Mouse (Mus musculus) retina, postnatal 7 days (tissue): ENCODE results near the gene Pcif1.
"Not testable (repeated sequence)": the region's sequence is repeated elsewhere in the genome, so short reads cannot be mapped to it uniquely, and the experiment has no call there.

Source experiments
- DNase-seq: peaks from one replicate; pipeline ENCODE4 v3.0.0-alpha.2; 2012; ENCODE audit warnings: low read depth, low spot score

Gene Pcif1

DNA sequence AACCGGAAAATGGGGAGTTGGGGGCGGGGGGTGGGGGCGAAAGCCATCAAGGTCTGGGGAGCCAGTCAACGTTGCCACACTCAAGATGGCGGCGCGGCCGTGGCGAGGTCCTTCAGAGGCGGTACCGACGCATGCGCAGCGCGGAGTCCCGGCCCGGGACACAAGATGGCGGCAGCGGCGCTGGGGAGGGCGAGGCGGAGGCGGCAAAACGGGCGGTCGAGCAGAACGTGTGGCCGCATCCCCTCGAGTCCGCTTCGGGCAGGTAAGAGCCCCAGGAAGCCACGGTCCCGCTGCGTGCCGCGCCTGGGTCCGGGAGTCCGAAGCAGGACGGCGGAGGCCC is at the start of gene Pcif1:
TSS of gene Pcif1 (plus strand) at position 77 of the 340 bp plus-strand sequence.
- peak; percentile 88 for DNase-seq

DNA sequence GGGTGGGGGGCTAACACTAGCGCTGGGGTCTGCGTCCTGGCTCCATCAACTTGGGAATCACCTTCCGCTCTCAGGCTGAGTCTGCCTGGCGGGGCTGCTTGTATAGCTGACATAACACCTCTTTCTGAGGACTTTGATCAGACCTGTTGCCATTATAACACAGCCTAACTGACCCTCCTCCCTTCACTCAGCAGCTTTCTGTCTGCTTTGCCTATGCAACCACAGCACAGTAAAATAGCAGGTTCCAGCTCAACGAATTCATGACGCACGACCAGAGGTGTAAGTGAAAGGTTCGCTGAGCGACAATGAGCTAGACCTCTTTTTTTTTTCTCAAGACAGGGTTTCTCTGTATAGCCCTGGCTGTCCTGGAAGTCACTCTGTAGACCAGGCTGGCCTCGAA is 48.1 kb upstream of the Pcif1 start:
- no peak for DNase-seq

DNA sequence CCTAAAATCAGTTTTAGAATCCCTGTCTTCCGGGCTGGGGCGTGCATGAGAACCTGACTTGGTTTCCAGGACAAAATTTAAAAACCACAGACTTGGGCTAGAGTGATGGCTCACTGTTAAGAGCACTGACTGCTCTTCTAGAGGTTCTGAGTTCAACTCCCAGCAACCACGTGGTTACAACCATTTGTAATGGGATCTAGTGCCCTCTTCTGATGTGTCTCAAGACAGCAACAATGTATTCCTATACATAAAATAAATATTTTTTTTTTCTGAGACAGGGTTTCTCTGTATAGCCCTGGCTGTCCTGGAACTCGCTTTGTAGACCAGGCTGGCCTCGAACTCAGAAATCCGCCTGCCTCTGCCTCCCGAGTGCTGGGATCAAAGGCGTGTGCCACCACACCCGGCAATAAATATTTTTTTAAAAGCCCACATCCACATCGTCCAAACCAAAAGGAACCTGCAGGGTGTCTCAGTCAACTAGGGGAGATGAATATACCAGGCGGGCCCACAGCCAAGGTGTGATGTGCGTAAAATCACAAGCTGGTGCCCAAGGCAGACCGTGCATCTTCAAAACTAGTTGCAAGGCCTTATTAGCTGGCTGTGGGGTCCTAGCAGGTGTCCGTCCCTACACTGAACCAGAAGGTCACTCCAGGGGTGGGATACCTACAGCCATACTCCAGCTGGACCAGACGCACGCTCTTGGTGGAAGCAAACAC is 46.9 kb upstream of the Pcif1 start:
- no peak for DNase-seq

DNA sequence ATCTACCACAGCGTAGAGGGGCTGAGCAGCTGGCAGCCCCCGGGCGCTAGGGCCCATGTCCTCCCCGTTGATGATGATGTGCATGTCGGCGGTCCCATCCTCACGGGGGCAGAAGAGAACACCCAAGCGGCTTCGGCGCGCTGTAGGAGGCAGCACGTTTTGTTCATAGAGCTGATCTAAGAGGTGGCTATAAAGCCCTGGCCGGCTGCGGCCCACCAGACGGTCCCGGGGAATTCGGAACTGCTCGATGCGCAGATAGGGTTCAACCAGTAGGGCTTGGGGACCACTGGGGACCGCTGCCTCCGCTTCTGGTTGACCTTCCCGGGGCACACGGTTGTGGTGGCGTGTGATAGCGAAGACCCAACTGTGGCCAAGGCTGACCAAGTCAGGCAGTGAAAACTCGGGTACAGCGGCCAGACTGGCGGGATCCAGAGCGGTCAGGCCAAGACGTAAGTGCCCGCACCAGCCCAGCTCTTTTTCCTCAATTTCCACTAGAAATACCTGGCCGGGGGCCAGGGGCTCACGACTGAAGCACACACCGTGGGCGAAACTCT is 46.3 kb upstream of the Pcif1 start, which contains the start of gene Ctsa:
TSS of gene Ctsa (plus strand) at position 126 of the 554 bp plus-strand sequence.
- DNase-seq = peak; percentile 69

DNA sequence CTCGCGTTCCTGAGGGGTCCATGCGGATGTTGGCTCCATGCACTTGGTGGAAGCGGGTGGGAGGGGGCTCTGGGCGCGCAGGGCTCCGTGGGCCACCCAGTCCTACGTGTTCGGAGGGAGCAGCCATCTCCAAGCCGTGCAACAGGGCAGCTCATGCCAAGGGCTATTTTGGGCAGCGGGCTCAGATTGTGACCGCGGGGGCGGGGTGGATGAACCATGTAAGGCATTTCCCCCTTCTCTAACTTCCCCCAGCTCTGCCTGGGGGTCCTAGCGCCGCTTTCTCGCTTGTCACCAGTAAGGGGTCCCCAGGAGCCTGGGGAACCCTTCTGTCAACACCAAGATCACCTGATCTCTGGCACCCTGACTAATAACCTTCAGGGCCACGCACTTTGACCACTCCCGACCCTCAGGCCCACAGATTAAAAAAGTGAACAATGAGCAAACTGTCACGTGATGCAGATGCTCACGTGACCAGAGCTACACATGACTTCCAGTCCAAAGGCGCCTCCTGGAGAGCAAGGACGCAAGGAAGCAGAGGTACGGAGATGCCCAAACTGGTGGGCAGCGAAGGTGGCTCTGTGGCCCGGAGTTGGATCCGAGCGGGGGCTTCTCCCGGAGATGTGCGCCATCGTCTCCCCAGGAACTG is 45.7 kb upstream of the Pcif1 start, which contains the start of gene Neurl2:
TSS of gene Neurl2 (minus strand) at position 143 of the 646 bp plus-strand sequence.
- peak; percentile 88 for DNase-seq

DNA sequence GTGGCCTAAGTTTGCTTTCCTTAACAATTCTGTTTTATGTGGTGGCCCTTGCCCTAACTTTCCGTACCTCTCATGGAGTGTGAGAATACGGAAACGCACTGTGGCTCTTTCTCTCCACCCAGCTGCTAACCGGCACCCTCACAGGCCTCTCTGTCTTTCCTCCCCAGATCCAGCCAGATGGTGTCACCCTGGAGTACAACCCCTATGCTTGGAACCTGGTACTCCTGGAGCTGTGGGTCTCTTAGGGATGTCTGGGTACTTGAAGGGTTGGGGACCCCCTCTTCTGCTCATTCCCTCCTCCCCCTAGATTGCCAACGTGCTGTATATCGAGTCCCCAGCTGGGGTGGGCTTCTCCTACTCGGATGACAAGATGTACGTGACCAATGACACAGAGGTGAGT is 44.6 kb upstream of the Pcif1 start:
- no peak for DNase-seq

DNA sequence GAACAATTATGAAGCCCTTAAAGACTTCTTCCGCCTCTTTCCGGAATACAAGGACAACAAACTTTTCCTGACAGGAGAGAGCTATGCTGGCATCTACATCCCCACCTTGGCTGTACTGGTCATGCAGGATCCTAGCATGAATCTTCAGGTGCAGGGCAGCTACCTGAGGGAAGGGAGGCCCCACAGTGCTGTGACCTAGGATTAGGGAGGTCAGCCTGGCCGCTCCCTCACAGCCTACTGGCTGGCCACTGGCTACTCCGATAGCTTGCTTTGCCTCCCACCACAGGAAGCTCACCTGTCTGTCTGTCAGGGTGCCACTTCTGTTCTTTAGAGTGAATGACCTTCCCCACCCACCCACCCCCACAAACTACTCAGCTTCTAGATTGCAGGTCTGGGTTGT is 43.9 kb upstream of the Pcif1 start:
- DNase-seq = no peak

DNA sequence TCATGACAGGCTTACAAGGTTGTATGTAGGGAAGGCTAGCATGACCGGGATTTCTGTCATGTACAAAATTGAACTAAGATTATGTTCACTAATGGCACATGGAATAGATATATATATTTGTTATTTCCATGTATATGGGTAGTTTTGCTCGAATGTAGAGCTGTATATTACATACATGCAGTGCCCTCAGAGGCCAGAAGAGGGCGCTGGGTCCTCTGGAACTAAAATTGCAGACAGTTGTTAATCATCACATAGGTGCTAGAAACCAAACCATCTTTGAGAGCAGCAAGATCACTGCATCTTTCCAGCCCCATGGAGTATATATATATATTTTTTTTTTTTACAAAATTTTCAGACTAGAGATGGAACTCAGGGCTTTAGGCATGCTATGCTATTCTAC is 33.3 kb upstream of the Pcif1 start:
- no peak for DNase-seq

DNA sequence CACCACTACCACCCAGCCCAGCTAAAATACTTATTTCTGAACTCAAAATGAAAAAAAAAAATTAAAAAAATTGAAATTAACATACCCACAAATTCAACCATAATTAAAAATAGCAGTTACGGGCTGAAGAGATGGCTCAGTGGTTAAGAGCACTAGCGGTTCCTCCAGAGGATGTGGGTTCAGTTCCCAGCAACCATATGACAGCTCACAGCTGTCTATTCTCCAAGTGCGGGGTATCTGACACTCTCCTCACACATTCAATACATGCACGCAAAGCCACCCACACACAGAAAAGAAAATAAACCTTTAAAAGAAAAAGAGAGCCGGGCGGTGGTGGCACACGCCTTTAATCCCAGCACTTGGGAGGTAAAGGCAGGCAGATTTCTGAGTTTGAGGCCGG is 29.0 kb upstream of the Pcif1 start:
- no peak for DNase-seq

DNA sequence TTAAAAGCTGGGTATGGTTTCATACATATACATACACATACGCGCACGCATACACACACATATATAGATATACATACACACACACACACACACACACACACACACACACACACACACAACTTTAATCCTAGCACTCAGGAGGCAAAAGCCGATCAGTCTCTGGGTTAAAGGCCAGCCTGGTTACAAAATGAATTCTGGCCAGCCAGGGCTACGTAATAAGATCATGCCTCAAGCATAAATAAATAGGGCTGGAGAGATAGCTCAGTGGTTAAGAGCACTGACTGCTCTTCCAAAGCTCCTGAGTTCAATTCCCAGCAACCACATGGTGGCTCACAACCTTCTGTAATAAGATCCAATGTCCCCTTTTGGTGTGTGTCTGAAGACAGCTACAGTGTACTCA is 23.5 kb upstream of the Pcif1 start:
- not testable (repeated sequence) for DNase-seq

DNA sequence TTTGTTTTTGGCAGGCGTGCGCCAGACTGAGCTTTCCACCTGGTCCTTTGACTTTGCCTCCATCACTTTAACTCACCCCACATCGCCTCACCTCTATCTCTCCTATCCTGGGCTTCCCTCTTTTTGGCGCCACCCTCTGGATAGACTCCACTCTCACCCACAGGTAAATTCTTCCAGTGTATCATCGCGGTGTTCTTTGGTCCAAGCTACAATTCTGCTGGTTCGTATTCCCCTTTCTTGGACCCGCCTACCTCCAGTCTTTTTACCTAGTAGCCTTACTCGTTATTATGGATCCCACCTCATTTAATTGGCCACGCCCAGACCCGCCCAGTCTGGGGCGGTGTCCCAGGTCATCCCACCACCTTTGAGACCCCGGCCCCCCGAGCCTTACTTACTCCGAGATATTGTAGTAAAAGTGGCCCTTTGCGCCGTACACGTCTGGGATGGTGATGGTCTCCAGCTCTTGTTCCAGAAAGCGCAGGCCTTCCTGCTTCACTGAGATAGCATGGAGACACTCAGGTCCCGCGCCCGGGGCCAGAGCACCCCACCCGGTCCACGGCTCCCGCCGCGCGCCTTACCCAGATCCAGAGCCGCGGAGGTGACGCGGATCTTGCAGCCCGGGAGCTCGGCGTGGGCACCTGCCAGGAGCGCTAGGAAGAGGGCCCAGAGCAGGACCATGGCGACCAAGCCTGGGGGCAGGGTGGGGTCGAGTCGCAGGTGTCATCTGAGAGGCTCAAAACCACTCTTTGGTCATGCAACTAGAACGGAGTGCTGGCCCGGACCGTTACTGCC is 22.6 kb upstream of the Pcif1 start:
- DNase-seq = no peak

DNA sequence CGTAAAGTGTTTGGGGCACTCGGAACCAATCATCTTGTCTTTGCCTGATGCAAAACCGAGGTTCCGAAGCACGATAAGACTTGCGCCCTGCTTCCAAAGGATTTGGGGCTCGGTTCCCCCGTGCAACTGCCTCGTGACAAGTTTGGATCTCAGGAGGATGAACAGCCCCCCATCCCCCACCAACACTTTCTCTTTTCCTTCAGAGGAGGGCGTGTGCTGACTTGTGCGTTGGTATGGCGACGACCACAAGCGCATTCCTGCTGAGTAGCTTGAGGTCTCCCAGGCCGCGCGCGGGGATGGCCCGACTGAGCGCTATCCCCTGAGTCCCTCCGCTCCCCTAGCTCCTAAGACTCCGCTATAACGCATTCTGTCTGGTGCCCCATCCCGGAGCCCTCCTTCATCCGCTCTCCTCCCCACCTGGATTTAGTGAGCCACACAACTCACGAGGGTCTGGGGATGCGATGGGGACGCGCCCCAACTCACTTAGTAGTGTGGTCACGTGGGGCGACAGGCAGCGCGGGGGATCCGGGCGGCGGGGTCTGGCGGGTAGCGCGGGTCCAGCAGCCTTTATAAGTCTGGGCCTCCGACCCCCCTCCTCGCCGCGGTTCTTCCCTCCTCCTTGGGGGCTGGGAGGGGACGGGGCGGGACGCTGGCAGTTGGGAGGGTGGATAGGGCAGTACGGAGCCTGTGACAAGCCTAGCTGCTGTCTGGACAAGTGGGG is 21.8 kb upstream of the Pcif1 start, which contains the start of gene Pltp:
TSS of gene Pltp (minus strand) at position 611 of the 721 bp plus-strand sequence.
- DNase-seq = no peak

DNA sequence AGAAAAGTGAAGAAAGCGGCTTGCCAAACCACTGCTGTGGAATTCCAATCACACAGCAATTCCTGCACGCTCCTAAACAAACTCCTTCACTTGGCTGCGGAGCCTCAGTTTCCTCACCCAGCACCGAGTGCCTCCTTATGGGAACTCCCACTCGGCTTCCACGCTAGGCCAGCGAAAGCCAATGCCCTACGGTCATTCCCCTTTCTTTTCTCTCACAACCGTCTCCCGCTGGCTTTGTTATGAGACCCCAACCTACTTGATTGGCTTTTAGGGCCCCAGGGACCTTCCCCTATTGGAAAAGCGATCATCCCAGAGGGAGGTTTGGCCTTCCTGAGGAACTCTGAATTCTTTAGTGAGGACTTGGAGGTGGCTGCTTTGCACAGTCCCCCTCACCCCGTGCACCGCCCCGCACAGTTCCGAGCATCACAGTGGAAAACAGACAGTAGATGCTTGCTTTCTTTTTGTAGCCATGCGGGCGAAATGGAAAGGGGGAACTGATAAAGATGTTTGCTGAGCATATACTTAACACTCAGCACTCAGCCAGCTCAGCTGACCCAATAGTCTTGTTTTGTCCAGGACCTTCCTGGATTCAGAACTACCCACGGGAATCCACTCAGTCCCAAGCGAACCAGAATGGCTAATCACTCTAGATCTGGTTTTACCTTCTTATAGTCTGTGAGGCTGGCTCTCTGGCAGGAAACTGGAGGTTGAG is 21.1 kb upstream of the Pcif1 start:
- DNase-seq = no peak

DNA sequence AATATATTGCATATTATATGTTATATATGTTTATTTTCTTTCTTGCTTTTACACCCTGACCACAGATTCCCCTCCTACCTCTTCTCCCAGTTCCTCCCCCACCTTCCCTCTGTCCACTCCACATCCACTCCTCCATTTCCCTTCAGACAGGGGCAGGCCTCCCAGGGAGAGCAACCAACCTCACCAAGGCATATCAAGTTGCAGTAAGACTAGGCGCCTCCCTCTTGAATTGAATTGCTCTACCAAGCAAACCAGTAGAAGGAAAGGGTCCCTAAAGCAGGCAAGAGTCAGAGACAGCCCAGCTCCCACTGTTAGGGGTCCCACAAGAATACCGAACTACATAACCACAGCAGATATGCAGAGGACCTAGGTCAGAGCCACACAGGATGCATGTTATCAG is 19.9 kb upstream of the Pcif1 start:
- no peak for DNase-seq

DNA sequence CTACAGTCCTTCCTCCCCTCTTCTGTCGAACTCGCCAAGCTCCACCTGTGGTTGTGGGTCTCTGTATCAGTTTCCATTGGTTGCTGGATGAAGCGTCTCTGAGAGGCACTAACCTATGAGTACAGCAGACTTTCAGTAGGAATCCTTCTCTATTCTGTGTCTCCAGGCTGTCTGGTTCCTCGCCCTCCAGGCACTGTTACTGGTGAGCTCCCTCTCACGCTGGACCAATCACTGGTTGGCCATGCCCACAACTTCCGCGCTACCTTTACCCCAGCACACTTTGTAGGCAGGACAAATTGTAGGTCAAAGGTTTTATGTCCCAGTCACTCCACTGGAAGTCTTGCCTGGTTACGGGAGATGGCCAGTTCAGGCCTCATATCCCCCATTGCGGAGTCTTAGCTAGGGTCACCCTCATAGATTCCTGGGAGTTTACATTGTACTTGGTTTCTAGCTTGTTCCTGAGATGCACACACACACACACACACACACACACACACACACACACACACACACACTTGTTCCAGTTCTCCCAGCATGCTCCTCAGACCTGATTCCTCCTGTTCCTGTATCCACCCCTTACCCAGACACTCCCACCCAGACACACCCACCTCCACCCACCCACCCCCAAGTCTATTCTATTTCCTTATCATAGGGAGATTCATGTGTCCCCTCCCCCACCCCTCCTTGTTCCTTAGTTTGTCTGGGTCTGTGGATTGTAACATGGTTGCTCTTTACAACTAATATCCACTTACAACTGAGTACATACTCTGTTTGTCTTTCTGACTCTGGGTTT is 19.3 kb upstream of the Pcif1 start:
- no peak for DNase-seq

DNA sequence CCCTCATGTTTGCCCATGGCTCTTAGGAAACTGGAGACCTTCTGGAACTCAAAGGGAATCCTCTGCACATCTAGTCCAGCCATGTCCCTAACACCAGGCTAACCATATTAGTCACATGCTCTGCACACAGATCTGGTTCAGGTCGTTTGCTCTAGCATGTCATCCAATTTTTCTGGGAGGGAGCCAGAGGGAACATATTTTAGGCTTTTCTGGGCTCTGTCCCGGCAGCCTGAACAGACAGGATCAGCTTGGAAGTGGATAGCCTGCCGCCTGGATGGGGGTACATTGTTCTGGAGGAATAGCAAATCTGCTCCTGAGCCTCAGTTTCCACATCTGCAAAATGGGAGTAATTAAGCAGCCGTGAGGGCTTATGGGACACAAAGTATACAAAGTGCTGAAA is 18.0 kb upstream of the Pcif1 start:
- no peak for DNase-seq

DNA sequence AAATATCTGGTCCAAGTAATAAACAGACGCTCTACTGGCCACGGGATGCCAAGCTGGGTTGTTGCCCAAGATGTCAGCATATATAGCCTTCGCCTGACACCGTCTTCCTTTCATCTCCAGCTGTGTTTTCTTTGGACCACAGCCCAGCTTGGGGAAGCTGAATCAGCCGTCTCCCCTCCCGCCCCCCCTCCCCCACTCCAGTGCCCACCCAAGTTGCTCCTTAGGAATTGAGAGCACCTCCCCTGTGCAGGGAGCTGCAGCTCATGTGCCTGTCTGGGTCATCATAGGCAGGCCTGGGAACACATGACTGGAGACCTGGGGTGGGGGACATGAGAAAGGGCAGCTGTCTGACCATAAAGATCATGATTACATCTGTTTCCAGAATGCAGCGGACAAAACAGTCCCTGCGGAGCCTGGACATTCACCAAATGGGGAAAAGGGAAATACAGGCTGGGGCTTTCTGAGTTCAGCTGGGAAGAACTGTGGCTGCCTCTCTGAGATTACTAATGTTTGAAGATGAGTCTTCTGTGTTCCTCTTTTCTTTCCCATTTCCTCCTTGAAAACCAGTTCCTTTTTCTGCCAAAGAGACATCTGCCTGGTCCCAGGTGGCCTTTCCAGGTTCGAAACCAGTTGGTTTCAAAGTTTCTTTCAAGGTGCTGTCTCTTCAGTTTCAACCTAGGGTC is 16.8 kb upstream of the Pcif1 start:
- no peak for DNase-seq

DNA sequence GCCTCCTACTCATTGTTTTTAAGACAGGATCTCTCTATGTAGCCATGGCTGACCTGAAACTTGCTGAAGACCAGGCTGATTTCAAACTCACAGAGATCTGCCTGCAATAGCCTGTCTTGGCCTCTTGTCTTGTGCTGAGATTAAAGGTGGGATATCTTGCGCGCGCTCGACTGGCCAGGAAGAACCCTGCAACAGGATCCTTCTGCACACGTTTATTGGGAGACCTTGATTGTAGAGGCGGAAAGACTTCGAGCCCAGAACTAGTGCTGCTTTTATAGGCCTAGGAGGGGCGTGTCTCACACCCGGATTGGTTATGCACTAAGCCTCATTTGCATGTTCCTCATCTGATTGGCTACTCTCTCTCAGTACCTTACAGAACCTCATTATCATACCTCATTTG is 15.7 kb upstream of the Pcif1 start:
- DNase-seq = not testable (repeated sequence)

DNA sequence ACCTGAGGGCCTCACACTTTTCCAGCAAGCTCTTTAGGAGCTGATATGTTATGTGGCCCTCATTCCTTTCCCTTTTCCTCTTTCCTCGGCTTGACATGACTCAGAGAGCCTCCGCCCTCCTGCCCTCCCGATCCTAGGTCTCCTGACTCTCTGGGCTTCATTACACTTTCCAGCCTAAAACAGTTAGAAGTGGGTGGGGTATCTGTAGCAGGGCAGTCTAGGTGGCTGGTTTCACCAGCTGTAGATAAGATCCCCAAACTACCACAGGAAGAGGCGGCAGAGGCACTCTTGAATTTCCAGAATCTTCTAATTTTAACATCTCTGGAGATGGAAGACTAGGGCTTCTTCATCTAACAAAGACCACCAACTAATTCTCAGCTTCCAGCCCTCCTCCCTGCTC is 14.5 kb upstream of the Pcif1 start:
- no peak for DNase-seq
